Mouse (Mus musculus) cerebellum, adult 2 months (tissue): Measurements from ENCODE around the gene Syce2.

Source experiments
- CTCF ChIP-seq: fragments of 200-500 bp; IDR thresholded peaks from 2 replicates; pipeline ENCODE4 v1.5.1; 2011; ENCODE audit warnings: low read depth, mild to moderate bottlenecking, control low read depth, low read length, moderate library complexity, borderline replicate concordance; ENCODE audit not compliant: insufficient read depth
- POLR2A ChIP-seq: fragments of 200-500 bp; IDR thresholded peaks from 2 replicates; pipeline ENCODE4 v1.6.1; 2011; ENCODE audit warnings: low read length, control low read depth, borderline replicate concordance; ENCODE audit not compliant: insufficient read depth

DNA sequence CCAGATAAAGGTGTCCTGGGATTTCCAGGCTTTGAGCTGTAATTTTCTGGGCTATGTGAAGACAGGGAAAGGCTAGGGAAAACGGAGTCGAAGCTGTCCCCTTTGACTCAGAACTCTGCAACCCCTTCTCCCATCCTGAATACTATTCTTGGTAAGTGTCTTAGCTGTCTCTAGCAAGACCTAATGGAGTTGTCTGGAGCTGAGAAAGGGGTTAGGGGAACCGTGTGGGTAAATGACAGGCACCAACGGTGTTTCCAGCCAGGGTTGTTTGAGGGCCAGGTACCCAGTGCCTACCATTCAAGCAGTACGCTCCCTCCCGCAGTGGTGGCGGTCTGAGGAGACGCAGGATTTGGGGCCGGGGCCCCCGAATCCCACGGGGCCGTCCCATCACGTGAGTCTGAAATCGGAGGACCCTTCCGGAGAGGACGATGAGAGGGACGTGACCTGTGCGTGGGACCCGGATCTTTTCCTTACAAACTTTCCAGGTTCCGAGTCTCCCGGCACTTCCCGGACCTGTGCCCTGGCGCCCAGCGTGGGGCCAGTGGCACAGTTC, 30.5 kb downstream of the Syce2 start:
- TF ChIP-seq CTCF (0 out of 2 replicates have a peak, but pooled peaks have one; percentile 5), POLR2A (no peak)
